Mouse (Mus musculus) olfactory bulb, adult 2 months (tissue): ENCODE measurements around the gene Fcgr3.

ENCODE experiments used
- CTCF ChIP-seq: fragments of 200-500 bp; IDR thresholded peaks from 2 replicates; pipeline ENCODE4 v1.5.1; 2012; ENCODE audit warnings: low read depth, mild to moderate bottlenecking, low read length, moderate library complexity; ENCODE audit not compliant: insufficient read depth
- POLR2A ChIP-seq: fragments of 200-500 bp; IDR thresholded peaks from 2 replicates; pipeline ENCODE4 v1.6.1; 2012; ENCODE audit warnings: mild to moderate bottlenecking, low read depth, low read length, moderate library complexity; ENCODE audit not compliant: insufficient read depth

DNA sequence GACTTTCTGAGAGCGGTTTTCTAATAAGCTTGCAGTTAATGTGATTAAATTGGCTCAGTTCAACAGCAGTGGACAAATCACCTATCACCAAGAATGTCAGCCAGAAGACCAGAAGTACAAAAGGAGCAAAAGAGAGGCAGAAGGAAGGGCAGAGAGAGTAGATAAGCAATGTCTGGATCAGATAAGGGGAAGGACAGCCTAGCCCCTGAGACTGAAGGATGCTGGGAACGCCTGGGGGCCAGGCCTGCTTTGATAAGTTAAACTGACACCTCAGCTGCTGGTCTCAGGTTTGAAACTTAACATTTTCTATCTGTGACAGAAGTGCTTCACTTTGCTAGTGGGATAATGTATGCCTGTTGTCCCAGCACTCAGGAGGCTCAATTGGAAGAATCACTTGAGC lies 32.9 kb upstream of the Fcgr3 start:
- TF ChIP-seq POLR2A, result no peak
- TF ChIP-seq CTCF, result no peak
